Mouse (Mus musculus): ENCODE results near the gene C2cd5. TPM values are rescaled to one million over a fixed set of nuclear protein-coding genes. Genes with fewer than 3 reads are reported as not detected.

The C2cd5 gene
- polyA plus RNA-seq, 1 experiment from 2014 or later: 25.0 TPM

GRCm38 (mm10) chr6:143066859-143067258, 33.1 kb downstream of the C2cd5 start:
- Histone ChIP-seq H3K9ac (ENCODE audit: low read depth, low read length) (no peak overlapping the region), H3K4me3 (ENCODE audit: low read depth, low read length) (no peak overlapping the region), H3K36me3 (ENCODE audit: control insufficient read depth, insufficient read depth, low read length) (no peaks in the 10 kb centered on the region), H3K9me3 (ENCODE audit: control insufficient read depth, low read length) (no peaks in the 10 kb centered on the region), H3K4me1 (replicated peaks; ENCODE audit: control insufficient read depth, insufficient read depth, low read length) (peaks cover 24% of the 10 kb centered on the region), H3K27ac (ENCODE audit: low read depth, low read length) (no peak overlapping the region), H3K4me2 (no peak overlapping the region), H3K27me3 (replicated peaks; ENCODE audit: control insufficient read depth, insufficient read depth, low read length) (no peaks in the 10 kb centered on the region)
- ATAC-seq (replicated peaks; ENCODE audit: low FRiP score): no peak
- WGBS: 67% methylated on average over 9 of the region's 9 CpGs
- DNase-seq (ENCODE audit: low spot score): no peak

- H3K4me2 ChIP-seq: no peak overlapping the region
- H3K9ac ChIP-seq (ENCODE audit: low read depth, low read length): no peak overlapping the region
- H3K4me1 ChIP-seq (replicated peaks; ENCODE audit: control insufficient read depth, insufficient read depth, low read length): peaks cover 22% of the 10 kb centered on the region
- WGBS: 51% methylated on average over 2 of the region's 2 CpGs
- DNase-seq (ENCODE audit: low spot score): no peak
- ATAC-seq (replicated peaks; ENCODE audit: low FRiP score): peak; percentile 42; the same call in 1 of the 2 replicates
- H3K9me3 ChIP-seq (ENCODE audit: control insufficient read depth, low read length): no peaks in the 10 kb centered on the region
- H3K36me3 ChIP-seq (ENCODE audit: control insufficient read depth, insufficient read depth, low read length): no peaks in the 10 kb centered on the region
- H3K4me3 ChIP-seq (ENCODE audit: low read depth, low read length): no peak overlapping the region
- H3K27ac ChIP-seq (ENCODE audit: low read depth, low read length): no peak overlapping the region
- no peaks in the 10 kb centered on the region for H3K27me3 ChIP-seq (replicated peaks; ENCODE audit: control insufficient read depth, insufficient read depth, low read length)
These were observed 35.9 kb downstream of the C2cd5 start for GRCm38 (mm10) chr6:143064047-143064446.

GRCm38 (mm10) chr6:143057601-143058000, 42.3 kb downstream of the C2cd5 start:
- Histone ChIP-seq H3K9ac (ENCODE audit: low read depth, low read length) (no peak overlapping the region), H3K36me3 (ENCODE audit: control insufficient read depth, insufficient read depth, low read length) (peaks cover 3% of the 10 kb centered on the region; the same call in 1 of the 2 replicates), H3K4me2 (no peak overlapping the region), H3K27ac (ENCODE audit: low read depth, low read length) (no peak overlapping the region), H3K27me3 (replicated peaks; ENCODE audit: control insufficient read depth, insufficient read depth, low read length) (no peaks in the 10 kb centered on the region), H3K9me3 (ENCODE audit: control insufficient read depth, low read length) (no peaks in the 10 kb centered on the region), H3K4me3 (ENCODE audit: low read depth, low read length) (no peak overlapping the region), H3K4me1 (replicated peaks; ENCODE audit: control insufficient read depth, insufficient read depth, low read length) (no peaks in the 10 kb centered on the region)
- ATAC-seq (replicated peaks; ENCODE audit: low FRiP score) (no peak), DNase-seq (ENCODE audit: low spot score) (no peak)
- 91% methylated on average over 5 of the region's 5 CpGs for WGBS

GRCm38 (mm10) chr6:143051566-143051965, 48.4 kb downstream of the C2cd5 start:
- no peak overlapping the region for H3K4me2 ChIP-seq
- H3K4me1 ChIP-seq (replicated peaks; ENCODE audit: control insufficient read depth, insufficient read depth, low read length): no peaks in the 10 kb centered on the region
- no peak overlapping the region for H3K4me3 ChIP-seq (ENCODE audit: low read depth, low read length)
- H3K36me3 ChIP-seq (ENCODE audit: control insufficient read depth, insufficient read depth, low read length): peaks cover 9% of the 10 kb centered on the region
- H3K27me3 ChIP-seq (replicated peaks; ENCODE audit: control insufficient read depth, insufficient read depth, low read length): no peaks in the 10 kb centered on the region
- H3K27ac ChIP-seq (ENCODE audit: low read depth, low read length): no peak overlapping the region
- H3K9me3 ChIP-seq (ENCODE audit: control insufficient read depth, low read length): no peaks in the 10 kb centered on the region
- H3K9ac ChIP-seq (ENCODE audit: low read depth, low read length): no peak overlapping the region
- no peak for ATAC-seq (replicated peaks; ENCODE audit: low FRiP score)
- WGBS: 90% methylated on average over 5 of the region's 5 CpGs
- DNase-seq (ENCODE audit: low spot score): no peak

- Histone ChIP-seq H3K36me3 (ENCODE audit: control insufficient read depth, insufficient read depth, low read length) (peaks cover 7% of the 10 kb centered on the region), H3K4me2 (no peak overlapping the region), H3K9ac (ENCODE audit: low read depth, low read length) (no peak overlapping the region), H3K9me3 (ENCODE audit: control insufficient read depth, low read length) (no peaks in the 10 kb centered on the region), H3K4me3 (ENCODE audit: low read depth, low read length) (no peak overlapping the region), H3K27ac (ENCODE audit: low read depth, low read length) (no peak overlapping the region; the same call in 1 of the 2 replicates), H3K27me3 (replicated peaks; ENCODE audit: control insufficient read depth, insufficient read depth, low read length) (no peaks in the 10 kb centered on the region), H3K4me1 (replicated peaks; ENCODE audit: control insufficient read depth, insufficient read depth, low read length) (no peaks in the 10 kb centered on the region)
- DNase-seq (ENCODE audit: low spot score) (no peak), ATAC-seq (replicated peaks; ENCODE audit: low FRiP score) (no peak)
- 81% methylated on average over 11 of the region's 11 CpGs for WGBS
These were observed 50.0 kb downstream of the C2cd5 start for GRCm38 (mm10) chr6:143049791-143050555.

GRCm38 (mm10) chr6:143049117-143049516, 50.8 kb downstream of the C2cd5 start:
- Histone ChIP-seq H3K4me3 (ENCODE audit: low read depth, low read length) (no peak overlapping the region), H3K27me3 (replicated peaks; ENCODE audit: control insufficient read depth, insufficient read depth, low read length) (no peaks in the 10 kb centered on the region), H3K9ac (ENCODE audit: low read depth, low read length) (no peak overlapping the region), H3K27ac (ENCODE audit: low read depth, low read length) (no peak overlapping the region), H3K4me2 (no peak overlapping the region), H3K4me1 (replicated peaks; ENCODE audit: control insufficient read depth, insufficient read depth, low read length) (no peaks in the 10 kb centered on the region), H3K36me3 (ENCODE audit: control insufficient read depth, insufficient read depth, low read length) (peaks cover 7% of the 10 kb centered on the region), H3K9me3 (ENCODE audit: control insufficient read depth, low read length) (no peaks in the 10 kb centered on the region)
- no peak for ATAC-seq (replicated peaks; ENCODE audit: low FRiP score)
- WGBS: 90% methylated on average over 2 of the region's 2 CpGs
- DNase-seq (ENCODE audit: low spot score): no peak

- 89% methylated on average over 15 of the region's 15 CpGs for WGBS
- Histone ChIP-seq H3K36me3 (ENCODE audit: control insufficient read depth, insufficient read depth, low read length) (peaks cover 7% of the 10 kb centered on the region), H3K4me2 (no peak overlapping the region)
These were observed 52.2 kb downstream of the C2cd5 start for GRCm38 (mm10) chr6:143047538-143048258.

GRCm38 (mm10) chr6:143041578-143041977, 58.4 kb downstream of the C2cd5 start:
- DNase-seq (ENCODE audit: low spot score) (no peak), ATAC-seq (replicated peaks; ENCODE audit: low FRiP score) (no peak)
- H3K36me3 ChIP-seq (ENCODE audit: control insufficient read depth, insufficient read depth, low read length): peaks cover 5% of the 10 kb centered on the region; the same call in 1 of the 2 replicates
- H3K9ac ChIP-seq (ENCODE audit: low read depth, low read length): no peak overlapping the region
- no peaks in the 10 kb centered on the region for H3K27me3 ChIP-seq (replicated peaks; ENCODE audit: control insufficient read depth, insufficient read depth, low read length)
- no peak overlapping the region for H3K4me3 ChIP-seq (ENCODE audit: low read depth, low read length)
- no peaks in the 10 kb centered on the region for H3K4me1 ChIP-seq (replicated peaks; ENCODE audit: control insufficient read depth, insufficient read depth, low read length)
- H3K4me2 ChIP-seq: no peak overlapping the region
- WGBS: 78% methylated on average over 6 of the region's 6 CpGs
- H3K9me3 ChIP-seq (ENCODE audit: control insufficient read depth, low read length): no peaks in the 10 kb centered on the region
- no peak overlapping the region for H3K27ac ChIP-seq (ENCODE audit: low read depth, low read length)

More at GRCm38 (mm10) chr6:143047538-143048258, 52.2 kb downstream of the C2cd5 start:
- Histone ChIP-seq H3K4me1 (replicated peaks; ENCODE audit: control insufficient read depth, insufficient read depth, low read length) (no peaks in the 10 kb centered on the region), H3K4me3 (ENCODE audit: low read depth, low read length) (no peak overlapping the region), H3K27ac (ENCODE audit: low read depth, low read length) (no peak overlapping the region), H3K27me3 (replicated peaks; ENCODE audit: control insufficient read depth, insufficient read depth, low read length) (no peaks in the 10 kb centered on the region), H3K9ac (ENCODE audit: low read depth, low read length) (no peak overlapping the region), H3K9me3 (ENCODE audit: control insufficient read depth, low read length) (no peaks in the 10 kb centered on the region)
- ATAC-seq (replicated peaks; ENCODE audit: low FRiP score): no peak
- no peak for DNase-seq (ENCODE audit: low spot score)
